Mouse (Mus musculus): Measurements from ENCODE around the gene Lrrc75a. TPM values are rescaled to one million over a fixed set of nuclear protein-coding genes. Genes with fewer than 3 reads are reported as not detected.

Lrrc75a gene
- polyA plus RNA-seq, 1 experiment from 2014 or later, result 14.6 TPM

DNA sequence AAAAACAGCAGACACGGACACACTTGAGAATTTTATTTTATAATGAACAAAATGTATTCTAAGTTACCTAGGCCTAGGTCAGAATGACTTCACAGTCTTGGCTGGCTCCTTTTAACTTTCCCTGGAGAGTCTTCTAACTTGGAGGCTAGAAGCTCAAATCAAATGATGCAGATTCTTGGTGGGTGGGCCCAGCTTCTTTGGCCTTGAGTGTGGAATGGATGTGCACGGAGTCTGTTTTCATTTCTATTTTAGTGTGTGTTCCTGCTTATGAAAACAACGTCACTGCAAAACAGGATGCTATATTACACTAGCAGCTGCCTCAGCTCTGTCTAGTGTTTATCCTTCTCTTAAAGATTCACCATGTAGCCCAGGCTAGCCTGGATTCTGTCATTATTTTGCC is 12.9 kb downstream of the Lrrc75a start:
- no peak overlapping the region for H3K9ac ChIP-seq

DNA sequence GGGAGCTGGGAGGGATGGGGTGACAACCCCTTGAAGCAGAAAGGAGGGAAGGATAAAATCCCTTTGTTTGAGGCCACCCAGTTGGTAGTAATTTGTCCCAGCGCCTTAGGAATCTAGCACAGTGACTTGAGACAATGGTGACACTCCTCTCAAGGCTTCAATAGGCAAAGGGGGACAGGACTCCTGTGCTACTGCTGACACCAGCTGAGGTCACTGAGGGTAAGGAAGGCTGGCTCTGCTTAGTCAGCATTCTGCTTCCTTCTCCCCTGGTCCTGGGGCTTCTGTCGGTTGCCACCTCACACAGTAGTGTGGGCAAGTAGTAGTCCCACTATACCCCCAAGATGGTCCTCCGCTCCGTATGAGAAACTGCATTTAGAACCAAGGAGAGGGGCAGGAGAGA is 17.2 kb downstream of the Lrrc75a start:
- Histone ChIP-seq H3K27ac (no peak overlapping the region), H3K36me3 (no peaks in the 10 kb centered on the region), H3K4me3 (no peak overlapping the region), H3K9me3 (replicated peaks) (no peaks in the 10 kb centered on the region), H3K4me2 (no peak overlapping the region), H3K4me1 (replicated peaks) (peaks cover 58% of the 10 kb centered on the region), H3K9ac (no peak overlapping the region), H3K27me3 (no peaks in the 10 kb centered on the region)
- ATAC-seq (replicated peaks; ENCODE audit: insufficient number of reproducible peaks, insufficient read depth, low FRiP score, low read depth), result no peak
- 68% methylated on average over 4 of the region's 4 CpGs for WGBS

More for the DNA sequence above, 12.9 kb downstream of the Lrrc75a start:
- Histone ChIP-seq H3K4me2 (no peak overlapping the region), H3K9me3 (replicated peaks) (no peaks in the 10 kb centered on the region), H3K4me1 (replicated peaks) (peaks cover 74% of the 10 kb centered on the region), H3K27me3 (no peaks in the 10 kb centered on the region), H3K4me3 (no peak overlapping the region), H3K27ac (peak overlapping the region; percentile 85), H3K36me3 (no peaks in the 10 kb centered on the region)
- WGBS, result 41% methylated on average over 3 of the region's 3 CpGs
- no peak for ATAC-seq (replicated peaks; ENCODE audit: insufficient number of reproducible peaks, insufficient read depth, low FRiP score, low read depth)

GRCm38 (mm10) chr11:62630225-62630821 is 18.0 kb downstream of the Lrrc75a start:
- WGBS, result 6% methylated on average over 11 of the region's 11 CpGs
- Histone ChIP-seq H3K4me1 (replicated peaks) (peaks cover 56% of the 10 kb centered on the region), H3K4me3 (peak overlapping the region; percentile 13), H3K9ac (peak overlapping the region; percentile 30), H3K27me3 (no peaks in the 10 kb centered on the region), H3K36me3 (no peaks in the 10 kb centered on the region), H3K27ac (peak overlapping the region; percentile 50), H3K9me3 (replicated peaks) (no peaks in the 10 kb centered on the region), H3K4me2 (peak overlapping the region; percentile 42)
- peak; percentile 30; the same call in 1 of the 2 replicates for ATAC-seq (replicated peaks; ENCODE audit: insufficient number of reproducible peaks, insufficient read depth, low FRiP score, low read depth)

DNA sequence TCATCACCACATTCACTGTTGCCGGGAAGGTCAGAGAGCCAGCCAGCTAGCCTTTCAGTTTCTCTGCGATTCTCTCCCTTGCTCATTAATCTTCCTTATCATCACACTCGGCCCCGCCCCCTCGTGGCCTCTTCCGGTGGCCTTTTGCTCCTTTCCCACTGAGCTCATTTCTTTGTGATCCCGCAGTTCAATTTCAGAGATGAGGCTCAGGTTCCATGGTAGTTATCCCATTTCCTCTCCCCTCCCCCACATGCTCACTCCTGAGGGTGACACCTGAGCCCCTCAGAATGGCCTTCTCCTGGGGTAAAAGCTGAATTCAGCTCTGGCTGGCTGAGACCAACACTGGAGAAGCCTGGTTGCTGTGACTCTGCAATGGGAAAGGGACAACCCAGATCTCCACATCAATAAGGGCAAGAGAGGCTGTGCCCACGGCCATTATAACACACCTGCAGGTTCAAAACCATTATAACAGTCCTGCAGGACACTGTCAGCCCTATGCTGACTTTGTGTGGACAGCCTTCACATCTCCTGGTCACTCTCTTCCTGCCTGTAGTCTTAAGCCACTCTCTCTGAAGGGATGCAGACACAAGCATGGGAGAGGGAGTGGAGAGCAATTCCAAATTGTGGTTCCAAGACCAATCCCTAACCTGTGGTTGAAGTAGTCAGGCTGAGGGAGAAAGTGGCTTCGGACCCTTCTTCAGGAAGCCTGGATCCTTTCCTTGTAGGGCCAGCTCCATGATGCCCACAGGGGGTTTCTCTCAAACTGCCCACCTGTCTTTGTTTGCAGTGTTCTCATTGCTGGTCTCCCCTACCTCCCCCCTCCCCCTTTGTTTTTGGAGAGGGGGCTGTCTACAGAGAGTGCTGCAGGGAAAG is 18.7 kb downstream of the Lrrc75a start:
- H3K4me2 ChIP-seq, result peak overlapping the region; percentile 42
- no peaks in the 10 kb centered on the region for H3K9me3 ChIP-seq (replicated peaks)
- 9% methylated on average over 9 of the region's 9 CpGs for WGBS
- H3K4me1 ChIP-seq (replicated peaks), result peaks cover 56% of the 10 kb centered on the region
- no peak overlapping the region for H3K4me3 ChIP-seq
- ATAC-seq (replicated peaks; ENCODE audit: insufficient number of reproducible peaks, insufficient read depth, low FRiP score, low read depth), result no peak
- H3K27me3 ChIP-seq, result no peaks in the 10 kb centered on the region
- H3K9ac ChIP-seq, result 0 out of 2 replicates have a peak overlapping the region, but pooled peaks have one; percentile 30
- H3K36me3 ChIP-seq, result no peaks in the 10 kb centered on the region
- H3K27ac ChIP-seq, result peak overlapping the region; percentile 50

DNA sequence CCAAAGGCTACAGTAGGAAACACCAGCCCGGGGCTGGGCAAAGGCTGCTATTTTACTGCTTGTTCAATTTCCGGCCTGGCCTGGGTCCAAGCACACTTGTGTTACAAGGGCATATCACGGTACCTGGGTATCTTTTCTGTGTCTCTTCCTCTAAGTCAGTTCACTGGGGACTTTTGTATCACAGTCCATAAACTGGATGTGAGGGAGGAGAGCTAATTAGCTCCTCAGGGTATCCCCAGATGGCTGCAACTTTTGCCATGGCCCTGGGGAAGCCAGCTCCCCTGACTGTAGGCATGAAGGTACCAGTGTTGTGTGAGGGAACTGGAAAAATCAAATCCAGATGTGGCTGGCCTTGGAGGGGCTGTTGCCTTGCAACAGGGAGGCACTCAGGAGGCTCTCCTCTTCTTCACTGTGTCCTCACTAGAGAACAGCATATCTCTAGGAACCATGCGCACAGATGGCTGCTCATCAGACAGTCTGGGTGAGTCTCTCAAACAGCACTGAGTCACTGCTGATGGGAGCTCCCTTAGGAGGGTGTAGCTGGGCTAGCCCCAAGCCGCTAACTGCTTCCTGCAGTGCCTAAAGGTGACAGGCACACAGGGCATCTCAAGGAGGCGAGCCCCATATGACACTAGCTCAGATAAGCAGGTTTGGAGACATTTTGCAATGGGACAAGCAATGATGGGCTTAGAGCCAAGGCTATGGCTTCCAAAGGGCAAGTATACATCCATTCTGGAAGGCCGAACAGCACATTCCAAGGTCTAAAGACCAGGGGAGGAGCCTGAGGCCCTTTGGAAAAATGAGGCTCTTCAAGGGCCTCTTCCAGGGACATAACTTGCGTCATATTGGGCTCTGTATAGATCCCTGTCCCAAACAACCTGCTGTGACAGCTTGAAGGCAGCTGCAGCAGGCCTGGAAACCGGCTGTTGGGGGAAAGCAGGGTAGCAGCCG is 23.7 kb downstream of the Lrrc75a start:
- Histone ChIP-seq H3K9ac (no peak overlapping the region), H3K9me3 (replicated peaks) (no peaks in the 10 kb centered on the region), H3K27ac (peak overlapping the region; percentile 74), H3K4me3 (no peak overlapping the region), H3K27me3 (no peaks in the 10 kb centered on the region), H3K36me3 (peaks cover 7% of the 10 kb centered on the region; the same call in 1 of the 2 replicates), H3K4me2 (0 out of 2 replicates have a peak overlapping the region, but pooled peaks have one; percentile 19), H3K4me1 (replicated peaks) (peaks cover 52% of the 10 kb centered on the region)
- ATAC-seq (replicated peaks; ENCODE audit: insufficient number of reproducible peaks, insufficient read depth, low FRiP score, low read depth), result peak; percentile 23
- WGBS, result 29% methylated on average over 10 of the region's 10 CpGs

GRCm38 (mm10) chr11:62622850-62623249 is 25.5 kb downstream of the Lrrc75a start:
- no peak overlapping the region for H3K4me3 ChIP-seq
- H3K36me3 ChIP-seq, result peaks cover 23% of the 10 kb centered on the region
- ATAC-seq (replicated peaks; ENCODE audit: insufficient number of reproducible peaks, insufficient read depth, low FRiP score, low read depth), result no peak
- no peak overlapping the region for H3K9ac ChIP-seq
- H3K27me3 ChIP-seq, result no peaks in the 10 kb centered on the region
- WGBS, result 62% methylated on average over 4 of the region's 4 CpGs
- H3K4me1 ChIP-seq (replicated peaks), result peaks cover 34% of the 10 kb centered on the region
- H3K9me3 ChIP-seq (replicated peaks), result no peaks in the 10 kb centered on the region
- H3K4me2 ChIP-seq, result no peak overlapping the region
- H3K27ac ChIP-seq, result no peak overlapping the region

DNA sequence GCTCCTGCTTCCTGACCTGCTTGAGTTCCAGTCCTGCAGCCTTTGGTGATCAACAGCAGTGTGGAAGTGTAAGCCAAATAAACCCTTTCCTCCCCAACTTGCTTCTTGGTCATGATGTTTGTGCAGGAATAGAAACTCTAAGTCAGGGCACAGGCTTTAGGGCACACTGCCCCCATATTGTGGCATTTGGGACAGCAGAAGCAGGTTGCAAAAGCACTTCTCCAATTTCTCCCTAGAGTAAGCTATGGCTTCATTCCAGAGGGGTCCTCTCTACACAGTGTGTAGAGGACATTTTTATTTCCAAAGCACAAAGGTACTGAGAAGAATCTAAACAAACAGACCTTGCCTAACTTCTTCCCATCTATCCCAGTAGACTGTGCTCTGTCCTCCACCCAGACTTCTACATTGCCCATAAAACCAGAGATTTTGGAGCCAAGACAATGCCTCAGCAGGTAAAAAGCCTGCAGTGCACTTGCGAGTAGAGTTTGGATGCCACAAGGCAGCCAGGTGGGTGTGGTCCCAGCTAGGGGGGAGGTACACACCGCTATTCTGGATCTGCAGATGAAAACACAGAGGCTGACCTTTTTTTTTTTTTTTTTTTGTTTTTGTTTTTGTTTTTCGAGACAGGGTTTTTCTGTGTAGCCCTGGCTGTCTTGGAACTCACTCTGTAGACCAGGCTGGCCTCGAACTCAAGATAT is 26.6 kb downstream of the Lrrc75a start:
- Histone ChIP-seq H3K4me1 (replicated peaks) (peaks cover 33% of the 10 kb centered on the region), H3K4me2 (no peak overlapping the region), H3K9me3 (replicated peaks) (no peaks in the 10 kb centered on the region), H3K27me3 (no peaks in the 10 kb centered on the region), H3K36me3 (peaks cover 30% of the 10 kb centered on the region), H3K4me3 (no peak overlapping the region), H3K9ac (no peak overlapping the region), H3K27ac (no peak overlapping the region)
- ATAC-seq (replicated peaks; ENCODE audit: insufficient number of reproducible peaks, insufficient read depth, low FRiP score, low read depth), result no peak
- WGBS, result 89% methylated on average over 4 of the region's 4 CpGs

GRCm38 (mm10) chr11:62621079-62621478 is 27.2 kb downstream of the Lrrc75a start:
- ATAC-seq (replicated peaks; ENCODE audit: insufficient number of reproducible peaks, insufficient read depth, low FRiP score, low read depth), result no peak
- no peak overlapping the region for H3K9ac ChIP-seq
- no peak overlapping the region for H3K4me3 ChIP-seq
- WGBS, result 93% methylated on average over 8 of the region's 8 CpGs
- no peak overlapping the region for H3K27ac ChIP-seq
- H3K4me2 ChIP-seq, result no peak overlapping the region
- no peaks in the 10 kb centered on the region for H3K9me3 ChIP-seq (replicated peaks)
- peaks cover 30% of the 10 kb centered on the region for H3K36me3 ChIP-seq
- H3K4me1 ChIP-seq (replicated peaks), result peaks cover 33% of the 10 kb centered on the region
- H3K27me3 ChIP-seq, result no peaks in the 10 kb centered on the region

DNA sequence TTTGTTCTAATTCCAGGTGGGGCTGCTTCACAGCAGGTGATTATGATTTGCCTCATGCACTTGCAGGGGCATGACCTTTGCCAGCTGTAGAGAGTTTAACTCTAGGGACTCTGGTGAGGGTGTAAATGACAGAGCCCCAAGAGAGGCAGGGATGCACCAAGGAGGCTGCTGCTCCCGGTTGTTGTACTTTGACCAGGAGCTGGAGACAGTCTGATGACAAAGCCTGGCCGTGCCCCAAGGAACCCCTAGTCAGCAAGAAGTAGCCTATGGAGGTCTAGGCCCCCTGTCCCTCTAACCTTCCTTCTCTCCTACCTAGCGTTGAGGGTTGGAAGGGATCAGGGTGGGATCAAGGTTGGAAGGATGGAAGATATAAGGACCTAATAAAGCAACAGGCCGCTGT is 32.9 kb downstream of the Lrrc75a start:
- Histone ChIP-seq H3K27ac (no peak overlapping the region), H3K4me2 (no peak overlapping the region), H3K9me3 (replicated peaks) (no peaks in the 10 kb centered on the region), H3K4me3 (no peak overlapping the region), H3K9ac (no peak overlapping the region), H3K4me1 (replicated peaks) (peaks cover 14% of the 10 kb centered on the region), H3K36me3 (peaks cover 33% of the 10 kb centered on the region), H3K27me3 (no peaks in the 10 kb centered on the region)
- WGBS, result 91% methylated on average over 4 of the region's 4 CpGs
- no peak for ATAC-seq (replicated peaks; ENCODE audit: insufficient number of reproducible peaks, insufficient read depth, low FRiP score, low read depth)

GRCm38 (mm10) chr11:62614876-62615410 is 33.4 kb downstream of the Lrrc75a start:
- H3K4me2 ChIP-seq, result no peak overlapping the region
- H3K27me3 ChIP-seq, result no peaks in the 10 kb centered on the region
- H3K4me1 ChIP-seq (replicated peaks), result peaks cover 14% of the 10 kb centered on the region
- no peak overlapping the region for H3K27ac ChIP-seq
- no peak for ATAC-seq (replicated peaks; ENCODE audit: insufficient number of reproducible peaks, insufficient read depth, low FRiP score, low read depth)
- peaks cover 34% of the 10 kb centered on the region for H3K36me3 ChIP-seq
- H3K4me3 ChIP-seq, result no peak overlapping the region
- no peaks in the 10 kb centered on the region for H3K9me3 ChIP-seq (replicated peaks)
- 81% methylated on average over 8 of the region's 8 CpGs for WGBS
- H3K9ac ChIP-seq, result no peak overlapping the region
